Mouse (Mus musculus): ENCODE measurements at regions not wholly inside any gene's neighbourhood (a gene's known extent, or its start where the extent isn't known, plus 50 kb on each side); places are given as distances from the start of the nearest gene placed in this dataset.

GRCm38 (mm10) chr12:26244701-26245100 is 170.4 kb downstream of the Rnf144a start:
- DNase-seq, result no peak

- DNase-seq, result no peak
Observed at GRCm38 (mm10) chr12:26227557-26228020, 187.5 kb downstream of the Rnf144a start.

GRCm38 (mm10) chr12:26226363-26226762 is 188.7 kb downstream of the Rnf144a start:
- peak; percentile 49 for DNase-seq

- no peak for DNase-seq
Observed at GRCm38 (mm10) chr12:26212447-26212846, 202.6 kb downstream of the Rnf144a start.

- no peak for DNase-seq
Observed at GRCm38 (mm10) chr12:26211423-26211822, 203.6 kb downstream of the Rnf144a start.

GRCm38 (mm10) chr12:26206751-26207150 is 208.3 kb downstream of the Rnf144a start:
- no peak for DNase-seq

- no peak for DNase-seq
Observed at GRCm38 (mm10) chr12:26206036-26206435, 209.0 kb downstream of the Rnf144a start.

GRCm38 (mm10) chr12:26191982-26192576 is 223.0 kb downstream of the Rnf144a start:
- no peak for DNase-seq

GRCm38 (mm10) chr12:26191268-26191981 is 223.6 kb downstream of the Rnf144a start:
- no peak for DNase-seq

- DNase-seq, result no peak
Observed at GRCm38 (mm10) chr12:26188996-26189395, 226.1 kb downstream of the Rnf144a start.

GRCm38 (mm10) chr12:26187091-26187862 is 227.8 kb downstream of the Rnf144a start:
- DNase-seq, result peak; percentile 74

GRCm38 (mm10) chr12:26184701-26185460 is 230.2 kb downstream of the Rnf144a start:
- peak; percentile 64 for DNase-seq

GRCm38 (mm10) chr12:26183021-26183420 is 232.0 kb downstream of the Rnf144a start:
- no peak for DNase-seq

GRCm38 (mm10) chr12:26180846-26181245 is 234.2 kb downstream of the Rnf144a start:
- peak; percentile 63 for DNase-seq

GRCm38 (mm10) chr12:26176231-26176662 is 238.8 kb downstream of the Rnf144a start:
- no peak for DNase-seq

- no peak for DNase-seq
Observed at GRCm38 (mm10) chr12:26163416-26163815, 251.6 kb downstream of the Rnf144a start.

- no peak for DNase-seq
Observed at GRCm38 (mm10) chr12:26160861-26161615, 254.0 kb downstream of the Rnf144a start.

- no peak for DNase-seq
Observed at GRCm38 (mm10) chr12:26152992-26153391, 262.1 kb downstream of the Rnf144a start.

- DNase-seq, result no peak
Observed at GRCm38 (mm10) chr12:26146336-26146735, 268.7 kb downstream of the Rnf144a start.

- DNase-seq, result no peak
Observed at GRCm38 (mm10) chr12:26145085-26145714, 269.9 kb downstream of the Rnf144a start.

- DNase-seq, result no peak
Observed at GRCm38 (mm10) chr12:26144616-26145015, 270.4 kb downstream of the Rnf144a start.

GRCm38 (mm10) chr12:26143411-26143810 is 271.6 kb downstream of the Rnf144a start:
- DNase-seq, result no peak

Measured in thymus, postnatal 14 days (tissue).